Mouse (Mus musculus): ENCODE measurements at regions not wholly inside any gene's neighbourhood (a gene's known extent, or its start where the extent isn't known, plus 50 kb on each side); places are given as distances from the start of the nearest gene placed in this dataset.

GRCm38 (mm10) chr12:7777220-7778055, 200.0 kb upstream of the Apob start:
- no peak for DNase-seq (ENCODE audit: low read depth)

- DNase-seq (ENCODE audit: low read depth) = no peak
Measured at GRCm38 (mm10) chr12:7778056-7778440, 199.4 kb upstream of the Apob start.

- DNase-seq (ENCODE audit: low read depth) = no peak
Measured at GRCm38 (mm10) chr12:7816616-7817015, 160.8 kb upstream of the Apob start.

GRCm38 (mm10) chr12:7820006-7820704, 157.3 kb upstream of the Apob start:
- DNase-seq (ENCODE audit: low read depth) = no peak

- no peak for DNase-seq (ENCODE audit: low read depth)
Measured at GRCm38 (mm10) chr12:7820718-7821117, 156.7 kb upstream of the Apob start.

GRCm38 (mm10) chr12:7835731-7836130, 141.7 kb upstream of the Apob start:
- no peak for DNase-seq (ENCODE audit: low read depth)

- no peak for DNase-seq (ENCODE audit: low read depth)
Measured at GRCm38 (mm10) chr12:7853876-7854275, 123.6 kb upstream of the Apob start.

GRCm38 (mm10) chr12:7855683-7856082, 121.8 kb upstream of the Apob start:
- no peak for DNase-seq (ENCODE audit: low read depth)

- DNase-seq (ENCODE audit: low read depth) = no peak
Measured at GRCm38 (mm10) chr12:7859533-7859932, 117.9 kb upstream of the Apob start.

- no peak for DNase-seq (ENCODE audit: low read depth)
Measured at GRCm38 (mm10) chr12:7870004-7870403, 107.4 kb upstream of the Apob start.

- DNase-seq (ENCODE audit: low read depth) = no peak
Measured at GRCm38 (mm10) chr12:7870473-7870872, 107.0 kb upstream of the Apob start.

- no peak for DNase-seq (ENCODE audit: low read depth)
Measured at GRCm38 (mm10) chr12:7875454-7875853, 102.0 kb upstream of the Apob start.

GRCm38 (mm10) chr12:7876302-7877063, 101.0 kb upstream of the Apob start:
- no peak for DNase-seq (ENCODE audit: low read depth)

- no peak for DNase-seq (ENCODE audit: low read depth)
Measured at GRCm38 (mm10) chr12:7878761-7879160, 98.7 kb upstream of the Apob start.

- DNase-seq (ENCODE audit: low read depth) = no peak
Measured at GRCm38 (mm10) chr12:7896156-7896555, 81.3 kb upstream of the Apob start.

GRCm38 (mm10) chr12:7905329-7905728, 72.1 kb upstream of the Apob start:
- no peak for DNase-seq (ENCODE audit: low read depth)

- no peak for DNase-seq (ENCODE audit: low read depth)
Measured at GRCm38 (mm10) chr12:7906831-7907230, 70.6 kb upstream of the Apob start.

- DNase-seq (ENCODE audit: low read depth) = no peak
Measured at GRCm38 (mm10) chr12:7909746-7910360, 67.6 kb upstream of the Apob start.

- no peak for DNase-seq (ENCODE audit: low read depth)
Measured at GRCm38 (mm10) chr12:7910509-7910908, 66.9 kb upstream of the Apob start.

- DNase-seq (ENCODE audit: low read depth) = no peak
Measured at GRCm38 (mm10) chr12:7918385-7918784, 59.1 kb upstream of the Apob start.

- no peak for DNase-seq (ENCODE audit: low read depth)
Measured at GRCm38 (mm10) chr12:7918967-7919708, 58.3 kb upstream of the Apob start.
